Mouse (Mus musculus) heart, adult 2 months (tissue): ENCODE data around the gene Eddm3b. TPM values are rescaled to one million over a fixed set of nuclear protein-coding genes. Genes with fewer than 3 reads are reported as not detected.
"Not testable (repeated sequence)": the region's sequence is repeated elsewhere in the genome, so short reads cannot be mapped to it uniquely, and the experiment has no call there.

Source experiments
- DNase-seq, 2 experiments: peaks; one replicate each; pipeline ENCODE4 v3.0.0; 2021
- H3K27ac ChIP-seq: fragments of 200-600 bp; 2 replicates; pipeline ENCODE4 v1.8.1; 2022
- H3K27me3 ChIP-seq: fragments of 200-500 bp; 2 replicates; pipeline ENCODE4 v1.6.1; 2012; ENCODE audit warnings: mild to moderate bottlenecking, low read length, inconsistent platforms, mixed read lengths; ENCODE audit not compliant: control insufficient read depth, insufficient read depth
- H3K36me3 ChIP-seq: fragments of 200-500 bp; 2 replicates; pipeline ENCODE4 v1.6.1; 2012; ENCODE audit warnings: low read length, inconsistent platforms; ENCODE audit not compliant: control insufficient read depth, insufficient read depth
- H3K4me1 ChIP-seq: fragments of 200-500 bp; 2 replicates; pipeline ENCODE4 v1.6.1; 2011; ENCODE audit warnings: low read length; ENCODE audit not compliant: control insufficient read depth, insufficient read depth
- H3K4me3 ChIP-seq: fragments of 200-600 bp; 2 replicates; pipeline ENCODE4 v1.8.1; 2022
- H3K79me2 ChIP-seq: fragments of 200-500 bp; replicated peaks from 2 replicates; pipeline ENCODE4 v1.6.1; 2012; ENCODE audit warnings: mild to moderate bottlenecking, inconsistent platforms, low read length, moderate library complexity, mixed read lengths; ENCODE audit not compliant: control insufficient read depth, insufficient read depth
- H3K9ac ChIP-seq: fragments of 200-500 bp; 2 replicates; pipeline ENCODE4 v1.6.1; 2012; ENCODE audit warnings: low read depth, mild to moderate bottlenecking, control low read depth, inconsistent platforms, low read length, mixed read lengths
- CTCF ChIP-seq: fragments of 200-600 bp; IDR thresholded peaks from 2 replicates; pipeline ENCODE4 v1.8.1; 2022; ENCODE audit warnings: antibody characterized with exemption, mild to moderate bottlenecking, moderate library complexity
- EP300 ChIP-seq: fragments of 200-500 bp; IDR thresholded peaks from 2 replicates; pipeline ENCODE4 v1.6.1; 2011; ENCODE audit warnings: low read depth, low read length, control low read depth; ENCODE audit not compliant: insufficient read depth
- POLR2A ChIP-seq: fragments of 200-500 bp; IDR thresholded peaks from 2 replicates; pipeline ENCODE4 v1.6.1; 2011; ENCODE audit warnings: mild to moderate bottlenecking, low read depth, low read length, control low read depth; ENCODE audit not compliant: insufficient read depth
- WGBS: fragments of 180-500 bp; shearing (Covaris S2); methylation state at CpG from one replicate; pipeline ENCODE4 v1.1.7; 2018; 5-methylcytosine and 5-hydroxymethylcytosine counted together
- intact Hi-C: fragments of 180-260 bp; cut with DNase I; formaldehyde crosslinking; loops from one replicate; pipeline ENCODE4 v1.15.1; 2025
- polyA plus RNA-seq: library from polyadenylated mRNA; depleted of rRNA; stranded (reverse); fragments of >200 nt; gene quantifications from 2 replicates; pipeline ENCODE4 v1.2.3, GENCODE M21; 2012
- total RNA-seq, 2 experiments: library from RNA; stranded (reverse); gene quantifications; 2 replicates each; pipeline ENCODE4 v1.2.3; 2021

Gene Eddm3b
- total and polyA plus RNA-seq, 3 experiments, result not detected

GRCm38 (mm10) chr14:51095736-51096524 is 18.3 kb upstream of the Eddm3b start:
- intact Hi-C loops, result no loop called here
- H3K79me2 ChIP-seq, result no peaks in the 10 kb centered on the region
- no peak overlapping the region for H3K27ac ChIP-seq
- no peaks in the 10 kb centered on the region for H3K27me3 ChIP-seq
- 0 out of 2 replicates have a peak overlapping the region, but pooled peaks have one; percentile 19 for H3K9ac ChIP-seq
- no peaks in the 10 kb centered on the region; the same call in 1 of the 2 replicates for H3K36me3 ChIP-seq
- TF ChIP-seq EP300, result no peak
- TF ChIP-seq CTCF, result no peak
- no peak overlapping the region for H3K4me3 ChIP-seq
- 53% methylated on average over 9 of the region's 9 CpGs for WGBS
- no peak for DNase-seq
- peaks cover 3% of the 10 kb centered on the region; the same call in 1 of the 2 replicates for H3K4me1 ChIP-seq

- peak; percentile 51 to 60 for DNase-seq
- not testable (repeated sequence) for H3K27ac ChIP-seq, H3K9ac ChIP-seq, H3K27me3 ChIP-seq, H3K4me3 ChIP-seq, H3K36me3 ChIP-seq, H3K79me2 ChIP-seq, H3K4me1 ChIP-seq
- 10% methylated on average over 1 of the region's 1 CpGs for WGBS
- peak; percentile 89 for TF ChIP-seq CTCF
- intact Hi-C loops, result loop anchor here (2.0 kb wide), 2 partner anchors 33 to 71 kb away; no protein-coding TSS in a partner anchor
These were observed 15.9 kb upstream of the Eddm3b start for GRCm38 (mm10) chr14:51098300-51098699.

DNA sequence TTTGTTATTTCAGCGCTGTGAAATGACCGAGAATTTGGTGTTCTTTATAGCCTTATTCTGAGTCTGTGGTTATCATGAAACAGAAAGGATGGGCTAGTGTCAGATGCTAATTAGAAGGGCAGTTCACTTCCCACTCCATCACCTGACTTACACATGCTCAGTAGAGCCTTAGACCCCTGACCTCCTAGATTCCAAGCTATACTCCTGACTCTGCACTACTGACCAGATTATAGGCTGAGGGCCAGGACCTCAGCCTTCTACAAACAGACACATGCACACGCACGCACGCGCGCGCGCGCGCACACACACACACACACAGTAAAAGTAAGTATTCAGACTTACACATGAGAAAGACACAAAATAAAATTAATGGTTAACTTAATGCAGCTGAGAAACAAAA is 15.3 kb upstream of the Eddm3b start:
- Histone ChIP-seq H3K27ac (no peak overlapping the region), H3K4me3 (no peak overlapping the region), H3K4me1 (peaks cover 3% of the 10 kb centered on the region; the same call in 1 of the 2 replicates), H3K36me3 (no peaks in the 10 kb centered on the region; the same call in 1 of the 2 replicates), H3K79me2 (no peaks in the 10 kb centered on the region), H3K9ac (no peak overlapping the region), H3K27me3 (no peaks in the 10 kb centered on the region)
- no peak for DNase-seq
- intact Hi-C loops, result loop anchor here (2.0 kb wide), 2 partner anchors 34 to 72 kb away; no protein-coding TSS in a partner anchor
- TF ChIP-seq EP300, result no peak
- TF ChIP-seq CTCF, result no peak
- no peak for TF ChIP-seq POLR2A
- 94% methylated on average over 11 of the region's 11 CpGs for WGBS

DNA sequence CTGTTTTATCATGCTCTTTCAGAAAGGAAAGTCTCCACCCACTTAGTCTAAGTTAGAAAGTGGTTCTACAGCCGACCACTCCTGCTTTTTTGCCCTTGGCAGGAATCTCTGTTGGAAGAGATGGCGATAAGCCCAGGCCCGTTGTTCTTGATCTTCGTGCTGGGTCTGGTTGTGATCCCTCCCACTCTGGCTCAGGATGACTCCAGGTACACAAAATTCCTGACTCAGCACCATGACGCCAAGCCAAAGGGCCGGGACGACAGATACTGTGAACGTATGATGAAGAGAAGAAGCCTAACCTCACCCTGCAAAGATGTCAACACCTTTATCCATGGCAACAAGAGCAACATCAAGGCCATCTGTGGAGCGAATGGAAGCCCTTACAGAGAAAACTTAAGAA is 12.9 kb upstream of the Eddm3b start:
- DNase-seq, result no peak
- Histone ChIP-seq H3K27me3 (no peaks in the 10 kb centered on the region), H3K4me3 (no peak overlapping the region), H3K79me2 (no peaks in the 10 kb centered on the region), H3K27ac (no peak overlapping the region), H3K9ac (no peak overlapping the region), H3K4me1 (no peaks in the 10 kb centered on the region; the same call in 1 of the 2 replicates), H3K36me3 (no peaks in the 10 kb centered on the region)
- no peak for TF ChIP-seq POLR2A
- WGBS, result 50% methylated on average over 9 of the region's 9 CpGs
- intact Hi-C loops, result loop anchor here (5.0 kb wide), 2 partner anchors 166 to 381 kb away; no protein-coding TSS in a partner anchor

GRCm38 (mm10) chr14:51103217-51103616 is 11.0 kb upstream of the Eddm3b start:
- no peak overlapping the region for H3K4me3 ChIP-seq
- peaks cover 2% of the 10 kb centered on the region for H3K36me3 ChIP-seq
- intact Hi-C loops, result loop anchor here (1.0 to 5.0 kb wide), 4 partner anchors 70 to 379 kb away; no protein-coding TSS in a partner anchor
- WGBS, result 59% methylated on average over 3 of the region's 3 CpGs
- no peaks in the 10 kb centered on the region; the same call in 1 of the 2 replicates for H3K4me1 ChIP-seq
- peak; percentile 51 to 79 for DNase-seq
- H3K79me2 ChIP-seq, result no peaks in the 10 kb centered on the region
- H3K27me3 ChIP-seq, result no peaks in the 10 kb centered on the region
- peak; percentile 92 for TF ChIP-seq CTCF
- TF ChIP-seq POLR2A, result no peak
- peak; percentile 75; the same call in 1 of the 2 replicates for TF ChIP-seq EP300
- H3K9ac ChIP-seq, result no peak overlapping the region
- no peak overlapping the region for H3K27ac ChIP-seq

GRCm38 (mm10) chr14:51104366-51104765 is 9.9 kb upstream of the Eddm3b start:
- intact Hi-C loops, result loop anchor here (1.0 to 5.0 kb wide), 3 partner anchors 163 to 378 kb away; no protein-coding TSS in a partner anchor
- H3K27ac ChIP-seq, result no peak overlapping the region
- H3K36me3 ChIP-seq, result peaks cover 2% of the 10 kb centered on the region
- H3K27me3 ChIP-seq, result no peaks in the 10 kb centered on the region
- H3K4me1 ChIP-seq, result no peaks in the 10 kb centered on the region
- H3K9ac ChIP-seq, result no peak overlapping the region
- DNase-seq, result no peak
- WGBS, result 88% methylated on average over 2 of the region's 2 CpGs
- TF ChIP-seq EP300, result no peak
- no peak for TF ChIP-seq CTCF
- no peak for TF ChIP-seq POLR2A
- no peaks in the 10 kb centered on the region for H3K79me2 ChIP-seq
- no peak overlapping the region for H3K4me3 ChIP-seq
